Mouse (Mus musculus) heart, postnatal 0 days (tissue): ENCODE measurements around the gene Otulin.

Experiments
- CTCF ChIP-seq: IDR thresholded peaks from 2 replicates; pipeline ENCODE4 v1.5.1; 2016; ENCODE audit warnings: antibody characterized with exemption, control low read depth, low read depth
- EP300 ChIP-seq: IDR thresholded peaks from 2 replicates; pipeline ENCODE4 v1.6.1; 2016; ENCODE audit warnings: antibody characterized with exemption, low read depth

DNA sequence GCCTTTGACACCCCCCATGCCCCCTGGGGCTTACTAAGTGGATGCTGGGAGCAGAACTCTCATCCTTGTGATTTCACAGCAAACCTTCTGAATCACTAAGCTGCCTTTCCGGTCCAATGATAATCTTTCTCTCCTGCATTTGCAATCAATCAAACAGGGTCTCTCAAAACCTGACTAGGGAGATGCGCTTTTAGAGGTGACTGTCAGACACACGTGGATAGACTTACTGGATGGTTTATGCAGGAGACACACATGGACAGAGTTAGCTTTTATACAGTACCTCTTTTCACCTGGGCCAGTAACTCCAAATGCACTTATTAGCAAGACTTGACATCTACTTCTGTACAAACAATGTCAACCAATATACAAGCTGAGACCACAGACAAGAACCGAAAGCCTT, 33.0 kb downstream of the Otulin start:
- no peak for TF ChIP-seq CTCF
- TF ChIP-seq EP300 = no peak
